In the genomic region with DNA sequence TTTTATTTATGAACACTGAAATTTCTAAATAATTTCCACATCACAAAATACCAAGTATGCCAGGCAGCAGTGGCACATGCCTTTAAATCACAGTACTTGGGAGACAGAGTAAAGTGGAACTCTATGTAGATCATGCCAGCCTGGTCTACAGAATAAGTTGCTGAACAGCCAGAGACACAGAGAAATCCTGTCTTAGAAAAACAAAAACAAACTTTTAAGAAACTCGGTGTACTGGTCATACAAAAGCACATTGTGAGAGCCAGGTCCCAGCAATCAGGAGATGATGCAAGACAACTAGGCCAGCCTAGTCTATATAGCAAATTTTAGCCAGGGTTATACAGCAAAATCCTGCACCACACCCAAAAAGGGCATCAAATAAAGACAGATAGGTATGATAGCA, we compare ENCODE assay signal across 24 mouse cellular contexts. TPM values are rescaled to one million over a fixed set of nuclear protein-coding genes. Genes with fewer than 3 reads are reported as not detected.
DNase-seq lines count a peak whose midpoint lies in the region; TF ChIP-seq lines count a peak whose summit lies in the region.
"Had no signal": no experiment of that assay in that cellular context is flagged by ENCODE, and none has a peak within 500 bp of the region (broad histone marks: within the 10 kb centered on the region; RNA-seq: fewer than 3 reads in every experiment).

No protein-coding gene starts in this region.

- no peaks in the 10 kb centered on the region for H3K27me3 ChIP-seq in heart, adult 2 months (ENCODE audit: control insufficient read depth, insufficient read depth, low read length)
- H3K27me3 ChIP-seq: CH12.LX; embryonic facial prominence, embryonic 13.5 days; embryonic facial prominence, embryonic 15.5 days; forebrain, embryonic 13.5 days; forebrain, embryonic 15.5 days had no signal

- TF ChIP-seq CTCF in heart, adult 2 months (IDR thresholded peaks at IDR 0.05) = no peak

- TF ChIP-seq EP300 in heart, adult 2 months (IDR thresholded peaks at IDR 0.05; ENCODE audit: insufficient read depth, low read depth, low read length) = no peak

- no peaks in the 10 kb centered on the region; the same call in 1 of the 2 replicates for H3K79me2 ChIP-seq in heart, adult 2 months (replicated peaks; ENCODE audit: control insufficient read depth, insufficient read depth, low read length)

- no peaks in the 10 kb centered on the region for H3K4me1 ChIP-seq in heart, adult 2 months (ENCODE audit: control insufficient read depth, insufficient read depth, low read length)
- H3K4me1 ChIP-seq: embryonic facial prominence, embryonic 13.5 days; embryonic facial prominence, embryonic 15.5 days; forebrain, embryonic 13.5 days; forebrain, embryonic 15.5 days had no signal

- no peaks in the 10 kb centered on the region for H3K36me3 ChIP-seq in heart, adult 2 months (ENCODE audit: control insufficient read depth, insufficient read depth, low read length)
- H3K36me3 ChIP-seq: embryonic facial prominence, embryonic 13.5 days; embryonic facial prominence, embryonic 15.5 days; forebrain, embryonic 15.5 days; G1E had no signal

- TF ChIP-seq POLR2A in heart, adult 2 months (IDR thresholded peaks at IDR 0.05; ENCODE audit: insufficient read depth, low read depth, low read length) = no peak

- peak; percentile 53 for DNase-seq in heart, adult 11 months
- DNase-seq in heart, adult 2 months = no peak
- peak; percentile 5 for DNase-seq in Muller cell, postnatal 12 days (ENCODE audit: inconsistent ontology term)
- peak; percentile 5 for DNase-seq in fat pad, adult 2 months (ENCODE audit: extremely low read depth, low read depth, low spot score)
- no peak for DNase-seq in urinary bladder, postnatal 4 days (ENCODE audit: low spot score in 2 of 2)
- DNase-seq in natural killer cell, adult 2 months (ENCODE audit: low spot score in 2 of 2) = no peak
- DNase-seq: adrenal gland, adult 8-10 months; adrenal gland, postnatal 25 days; B cell, adult 2 months; cerebellum, adult 11 months; cerebellum, adult 18-20 months; cerebellum, adult 8-10 months; cerebellum, adult 9-11 months; cerebellum, postnatal 14 days; cerebellum, postnatal 36 days; embryo, embryonic 11 days; forebrain, postnatal 0 days had no signal

- WGBS in heart, adult 2 months = 54% methylated on average over 1 of the region's 1 CpGs

- no peak overlapping the region for H3K9ac ChIP-seq in heart, adult 2 months (ENCODE audit: low read depth, low read length)
- H3K9ac ChIP-seq: embryonic facial prominence, embryonic 13.5 days; embryonic facial prominence, embryonic 15.5 days; forebrain, embryonic 13.5 days; forebrain, embryonic 15.5 days; forebrain, postnatal 0 days had no signal

- intact Hi-C loops in heart, adult 2 months (cut with DNase I) = no loop called here

- H3K27ac ChIP-seq in heart, adult 2 months = no peak overlapping the region
- H3K27ac ChIP-seq: embryonic facial prominence, embryonic 13.5 days; embryonic facial prominence, embryonic 15.5 days; forebrain, embryonic 13.5 days; forebrain, embryonic 15.5 days had no signal

- H3K4me3 ChIP-seq in heart, adult 2 months = no peak overlapping the region
- H3K4me3 ChIP-seq: embryonic facial prominence, embryonic 13.5 days; embryonic facial prominence, embryonic 15.5 days; erythroblast, embryonic 14.5 days; forebrain, embryonic 13.5 days; forebrain, embryonic 15.5 days had no signal

RNA-seq across cellular contexts. Expression of a gene that starts 52.6 kb away (rescaled TPM):
- total RNA-seq in heart, adult 2 months (2021) = 10 to 100 TPM; 17.4 to 20.0 TPM
- 1.5 and 3.5 TPM in 2 replicates for polyA plus RNA-seq in heart, adult 2 months (2012; rRNA removed)

Comparison
In these comparisons a context has a peak if more than half of its experiments do, and no peak if none do; other contexts are left out.
1. DNase-seq: peak in heart, adult 11 months (single experiment), Muller cell, postnatal 12 days (single experiment) and fat pad, adult 2 months (single experiment); none in heart, adult 2 months (0 of 2), urinary bladder, postnatal 4 days (0 of 2) and natural killer cell, adult 2 months (0 of 2).